Mouse (Mus musculus) forebrain, postnatal 0 days (tissue): Measurements from ENCODE around the gene Ccr6. TPM values are rescaled to one million over a fixed set of nuclear protein-coding genes. Genes with fewer than 3 reads are reported as not detected.

ENCODE experiments used
- ATAC-seq: fragments of 200-750 bp; cut with Nextera tagmentation; 2 replicates; pipeline ENCODE4 v1.8.0; 2017; ENCODE audit warnings: mild to moderate bottlenecking, moderate library complexity
- DNase-seq: peaks from one replicate; pipeline ENCODE4 v3.0.0-alpha.2; 2015
- H3K27ac ChIP-seq: fragments of 300-500 bp; sonication (generic); 2 replicates; pipeline ENCODE4 v1.5.1; 2014; ENCODE audit warnings: low read depth, mild to moderate bottlenecking, antibody characterized with exemption, low read length, moderate library complexity, mixed read lengths
- H3K27me3 ChIP-seq: fragments of 300-500 bp; sonication (generic); 2 replicates; pipeline ENCODE4 v1.6.1; 2014; ENCODE audit warnings: mild to moderate bottlenecking, low read length, mixed read lengths; ENCODE audit not compliant: insufficient read depth
- H3K36me3 ChIP-seq: fragments of 300-500 bp; sonication (generic); 2 replicates; pipeline ENCODE4 v1.6.1; 2014; ENCODE audit warnings: mild to moderate bottlenecking, moderate library complexity; ENCODE audit not compliant: insufficient read depth
- H3K4me1 ChIP-seq: fragments of 300-500 bp; sonication (generic); 2 replicates; pipeline ENCODE4 v1.6.1; 2014; ENCODE audit warnings: antibody characterized with exemption; ENCODE audit not compliant: insufficient read depth
- H3K4me2 ChIP-seq: fragments of 300-500 bp; sonication (generic); 2 replicates; pipeline ENCODE4 v1.6.1; 2014; ENCODE audit warnings: low read depth, mild to moderate bottlenecking, moderate library complexity
- H3K4me3 ChIP-seq: fragments of 300-500 bp; sonication (generic); 2 replicates; pipeline ENCODE4 v1.5.1; 2014; ENCODE audit warnings: low read depth, low read length, mixed read lengths
- H3K9ac ChIP-seq: fragments of 300-500 bp; sonication (generic); 2 replicates; pipeline ENCODE4 v1.6.1; 2014; ENCODE audit warnings: mild to moderate bottlenecking
- H3K9me3 ChIP-seq: fragments of 300-500 bp; sonication (generic); 2 replicates; pipeline ENCODE4 v1.6.1; 2016; ENCODE audit warnings: low read length
- CTCF ChIP-seq: sonication (generic); IDR thresholded peaks from 2 replicates; pipeline ENCODE4 v1.5.1; 2016; ENCODE audit warnings: antibody characterized with exemption, control low read depth, low read depth
- WGBS: fragments of 180-500 bp; shearing (Covaris S2); extraction: QIAGEN DNeasy Blood & Tissue Kit; methylation state at CpG from one replicate; pipeline ENCODE4 v1.1.7; 2014; 5-methylcytosine and 5-hydroxymethylcytosine counted together
- polyA plus RNA-seq: library from polyadenylated mRNA; unstranded; fragments of >200 nt; fragmentation: Nextera tagmentation; extraction: Ambion mirVana; gene quantifications from 2 replicates; pipeline ENCODE4 v1.2.1, GENCODE M21; 2015
- total RNA-seq: library from RNA; depleted of rRNA; stranded (reverse); fragments of >200 nt; gene quantifications from 2 replicates; pipeline ENCODE4 v1.2.3, GENCODE M21; 2014

The Ccr6 gene
- total and polyA plus RNA-seq, 2 experiments from 2014 or later, result not detected

DNA sequence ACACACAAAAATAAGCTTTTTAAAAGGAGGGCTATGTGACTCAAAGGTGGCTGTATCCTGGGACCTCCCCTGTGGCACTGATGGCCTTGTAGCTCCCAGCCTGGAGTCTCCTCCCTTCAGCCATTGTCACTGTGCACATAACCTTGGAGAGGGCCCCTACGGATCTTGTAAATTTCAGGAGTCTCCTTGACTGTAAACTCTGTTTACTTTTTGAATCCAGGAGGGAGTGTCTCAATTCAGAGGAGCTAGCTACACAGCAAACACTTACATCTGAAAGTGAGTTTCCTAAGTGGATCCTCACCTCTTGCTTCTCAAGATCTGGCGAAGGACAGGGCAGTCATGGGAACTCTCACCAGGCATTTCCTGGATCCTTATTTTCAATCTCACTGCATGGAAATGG lies 8.3 kb downstream of the Ccr6 start:
- TF ChIP-seq CTCF, result no peak
- H3K27ac ChIP-seq, result no peak overlapping the region
- H3K4me1 ChIP-seq, result no peaks in the 10 kb centered on the region
- H3K9ac ChIP-seq, result no peak overlapping the region
- no peaks in the 10 kb centered on the region for H3K27me3 ChIP-seq
- no peak for ATAC-seq
- no peaks in the 10 kb centered on the region for H3K36me3 ChIP-seq
- no peak overlapping the region for H3K4me2 ChIP-seq
- no peaks in the 10 kb centered on the region for H3K9me3 ChIP-seq
- WGBS, result 84% methylated on average over 2 of the region's 2 CpGs
- DNase-seq, result no peak
- H3K4me3 ChIP-seq, result no peak overlapping the region

DNA sequence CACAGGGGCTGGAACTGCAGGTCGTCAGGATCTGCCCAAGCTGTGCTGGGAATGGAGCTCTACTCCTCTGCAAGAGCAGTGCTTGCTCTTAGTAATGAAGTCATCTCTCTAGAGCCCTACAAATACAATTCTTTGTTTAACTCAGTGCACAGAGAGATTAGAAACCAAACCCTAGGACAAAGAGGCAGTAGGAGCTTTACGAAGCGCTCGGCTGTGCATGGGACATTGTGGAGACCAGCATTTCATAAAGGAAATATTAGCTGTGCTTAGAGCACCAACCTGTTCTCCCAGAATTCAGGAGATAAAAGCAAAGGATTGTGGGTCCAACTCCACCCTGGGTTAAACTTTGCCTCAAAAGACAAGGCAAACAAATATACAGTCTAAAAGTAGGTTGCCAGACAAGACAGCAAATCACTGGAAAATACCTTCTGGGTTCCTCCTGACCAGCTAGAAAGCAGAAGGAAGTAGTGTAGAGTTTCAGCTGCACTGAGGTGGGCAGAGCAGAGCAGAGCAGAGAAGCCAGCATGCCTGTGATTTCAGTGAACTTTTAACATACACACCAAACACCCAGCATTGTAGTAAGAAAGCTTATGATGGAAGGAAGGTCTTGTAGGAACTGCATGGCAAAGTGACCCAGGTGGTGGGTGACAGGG lies 10.4 kb downstream of the Ccr6 start:
- no peaks in the 10 kb centered on the region for H3K36me3 ChIP-seq
- H3K27me3 ChIP-seq, result no peaks in the 10 kb centered on the region
- ATAC-seq (no peak), DNase-seq (no peak)
- H3K4me1 ChIP-seq, result no peaks in the 10 kb centered on the region
- no peak overlapping the region for H3K9ac ChIP-seq
- 68% methylated on average over 4 of the region's 4 CpGs for WGBS
- H3K27ac ChIP-seq, result no peak overlapping the region
- TF ChIP-seq CTCF, result no peak
- no peak overlapping the region for H3K4me2 ChIP-seq
- no peaks in the 10 kb centered on the region for H3K9me3 ChIP-seq
- H3K4me3 ChIP-seq, result no peak overlapping the region

GRCm38 (mm10) chr17:8251704-8252103 lies 15.9 kb downstream of the Ccr6 start:
- H3K4me1 ChIP-seq, result no peaks in the 10 kb centered on the region
- no peak overlapping the region for H3K9ac ChIP-seq
- H3K27me3 ChIP-seq, result no peaks in the 10 kb centered on the region
- no peak overlapping the region for H3K27ac ChIP-seq
- no peak overlapping the region for H3K4me2 ChIP-seq
- H3K9me3 ChIP-seq, result no peaks in the 10 kb centered on the region
- DNase-seq (no peak), ATAC-seq (no peak)
- WGBS, result 98% methylated on average over 7 of the region's 7 CpGs
- no peak overlapping the region for H3K4me3 ChIP-seq
- TF ChIP-seq CTCF, result no peak
- no peaks in the 10 kb centered on the region for H3K36me3 ChIP-seq

DNA sequence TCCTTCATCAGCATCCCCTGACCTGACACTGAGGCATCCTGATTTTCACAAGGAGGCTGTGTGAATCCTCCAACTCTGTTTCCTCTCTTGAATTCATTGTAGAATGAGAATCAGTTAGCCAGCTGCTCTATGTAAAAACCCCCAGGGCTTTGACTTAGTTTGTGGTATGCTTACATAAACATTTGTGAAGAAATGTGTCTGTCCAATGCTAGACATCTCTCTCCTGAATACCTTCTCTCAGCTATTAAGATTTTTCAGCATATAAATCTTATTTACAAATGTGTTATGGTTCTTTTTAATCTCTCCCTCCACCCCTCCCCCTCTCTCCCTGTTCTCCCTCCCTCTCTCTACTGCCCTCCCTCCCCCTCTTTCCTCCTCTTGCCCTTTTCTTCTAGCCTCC lies 18.4 kb downstream of the Ccr6 start:
- no peaks in the 10 kb centered on the region for H3K36me3 ChIP-seq
- H3K4me3 ChIP-seq, result no peak overlapping the region
- no peaks in the 10 kb centered on the region for H3K9me3 ChIP-seq
- H3K4me2 ChIP-seq, result no peak overlapping the region
- no peak for TF ChIP-seq CTCF
- H3K9ac ChIP-seq, result no peak overlapping the region
- DNase-seq (no peak), ATAC-seq (no peak)
- no peaks in the 10 kb centered on the region for H3K4me1 ChIP-seq
- no peaks in the 10 kb centered on the region for H3K27me3 ChIP-seq
- no peak overlapping the region for H3K27ac ChIP-seq

- H3K4me2 ChIP-seq, result no peak overlapping the region
Observed at GRCm38 (mm10) chr17:8254914-8255313, 19.1 kb downstream of the Ccr6 start.

DNA sequence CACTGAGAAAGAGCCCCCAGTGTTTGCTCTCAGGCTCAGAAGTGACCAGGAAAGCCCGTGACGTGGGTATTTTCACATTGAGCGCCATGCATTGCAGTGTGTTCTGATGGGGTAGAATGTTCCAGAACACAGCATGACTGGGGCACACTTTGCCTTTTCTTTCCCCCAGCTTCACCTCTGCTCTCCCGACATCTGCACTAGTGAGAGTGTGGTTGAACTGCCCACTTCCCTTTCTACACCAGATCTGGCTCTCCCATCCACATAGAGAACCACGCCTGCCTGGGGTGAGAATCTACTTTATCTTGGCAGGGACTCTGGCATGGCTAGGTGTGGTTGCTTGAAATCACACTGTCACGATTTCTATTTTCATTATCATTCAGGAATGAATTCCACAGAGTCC lies 19.7 kb downstream of the Ccr6 start:
- Histone ChIP-seq H3K9me3 (no peaks in the 10 kb centered on the region), H3K4me1 (no peaks in the 10 kb centered on the region), H3K27me3 (no peaks in the 10 kb centered on the region), H3K27ac (no peak overlapping the region), H3K9ac (no peak overlapping the region), H3K4me2 (no peak overlapping the region), H3K4me3 (no peak overlapping the region), H3K36me3 (no peaks in the 10 kb centered on the region)
- TF ChIP-seq CTCF, result no peak
- ATAC-seq (no peak), DNase-seq (no peak)
- 88% methylated on average over 6 of the region's 6 CpGs for WGBS

More at GRCm38 (mm10) chr17:8254914-8255313, 19.1 kb downstream of the Ccr6 start:
- Histone ChIP-seq H3K9ac (no peak overlapping the region), H3K36me3 (no peaks in the 10 kb centered on the region), H3K4me1 (no peaks in the 10 kb centered on the region), H3K9me3 (no peaks in the 10 kb centered on the region), H3K4me3 (no peak overlapping the region), H3K27ac (no peak overlapping the region), H3K27me3 (no peaks in the 10 kb centered on the region)
- no peak for ATAC-seq
- no peak for TF ChIP-seq CTCF
- DNase-seq, result no peak
- WGBS, result 77% methylated on average over 3 of the region's 3 CpGs

DNA sequence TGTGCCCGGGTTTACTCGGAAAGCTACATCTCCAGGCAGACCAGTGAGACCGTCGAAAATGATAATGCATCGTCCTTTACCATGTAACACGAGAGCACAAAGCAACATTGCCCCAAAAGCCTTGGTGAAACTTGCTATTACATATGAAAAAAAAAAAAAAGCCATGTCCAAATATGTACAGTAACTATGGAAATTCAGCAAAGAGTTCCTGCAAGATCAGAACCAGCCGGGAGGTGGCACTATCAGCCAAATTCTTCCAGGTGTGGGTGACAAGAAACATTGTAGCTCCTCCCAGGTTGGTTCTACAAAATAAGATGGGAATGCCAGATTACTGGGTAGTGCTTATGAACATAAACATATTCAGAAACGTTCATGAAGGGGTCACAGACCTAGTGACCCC lies 21.1 kb downstream of the Ccr6 start:
- H3K9ac ChIP-seq, result no peak overlapping the region
- H3K27me3 ChIP-seq, result no peaks in the 10 kb centered on the region
- 80% methylated on average over 8 of the region's 8 CpGs for WGBS
- TF ChIP-seq CTCF, result no peak
- DNase-seq, result no peak
- H3K36me3 ChIP-seq, result no peaks in the 10 kb centered on the region
- no peak for ATAC-seq
- no peak overlapping the region for H3K27ac ChIP-seq
- H3K4me2 ChIP-seq, result no peak overlapping the region
- no peak overlapping the region for H3K4me3 ChIP-seq
- H3K9me3 ChIP-seq, result no peaks in the 10 kb centered on the region
- no peaks in the 10 kb centered on the region for H3K4me1 ChIP-seq
